Mouse (Mus musculus): ENCODE results near the gene Epb41l5.

Gene Epb41l5

DNA sequence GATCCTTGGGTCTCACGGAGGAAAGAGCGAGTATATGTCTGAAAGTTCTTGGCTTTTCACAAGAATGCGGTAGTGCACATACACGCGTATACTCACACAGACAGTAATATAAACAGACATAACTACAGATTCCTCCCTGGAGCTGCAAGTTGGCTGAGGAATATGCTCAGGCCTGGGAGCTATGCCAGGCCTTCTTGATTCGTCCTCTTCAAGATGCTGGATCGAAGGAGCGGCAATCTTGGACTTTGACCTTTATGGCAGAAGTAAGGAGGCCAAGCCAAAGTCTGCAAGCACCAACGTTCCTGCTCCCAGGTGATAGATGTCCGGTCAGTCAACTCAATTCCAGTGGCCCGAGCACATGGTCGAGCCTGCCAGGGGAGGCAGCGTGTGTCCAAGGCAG is 117.9 kb downstream of the Epb41l5 start:
- DNase-seq, result no peak

DNA sequence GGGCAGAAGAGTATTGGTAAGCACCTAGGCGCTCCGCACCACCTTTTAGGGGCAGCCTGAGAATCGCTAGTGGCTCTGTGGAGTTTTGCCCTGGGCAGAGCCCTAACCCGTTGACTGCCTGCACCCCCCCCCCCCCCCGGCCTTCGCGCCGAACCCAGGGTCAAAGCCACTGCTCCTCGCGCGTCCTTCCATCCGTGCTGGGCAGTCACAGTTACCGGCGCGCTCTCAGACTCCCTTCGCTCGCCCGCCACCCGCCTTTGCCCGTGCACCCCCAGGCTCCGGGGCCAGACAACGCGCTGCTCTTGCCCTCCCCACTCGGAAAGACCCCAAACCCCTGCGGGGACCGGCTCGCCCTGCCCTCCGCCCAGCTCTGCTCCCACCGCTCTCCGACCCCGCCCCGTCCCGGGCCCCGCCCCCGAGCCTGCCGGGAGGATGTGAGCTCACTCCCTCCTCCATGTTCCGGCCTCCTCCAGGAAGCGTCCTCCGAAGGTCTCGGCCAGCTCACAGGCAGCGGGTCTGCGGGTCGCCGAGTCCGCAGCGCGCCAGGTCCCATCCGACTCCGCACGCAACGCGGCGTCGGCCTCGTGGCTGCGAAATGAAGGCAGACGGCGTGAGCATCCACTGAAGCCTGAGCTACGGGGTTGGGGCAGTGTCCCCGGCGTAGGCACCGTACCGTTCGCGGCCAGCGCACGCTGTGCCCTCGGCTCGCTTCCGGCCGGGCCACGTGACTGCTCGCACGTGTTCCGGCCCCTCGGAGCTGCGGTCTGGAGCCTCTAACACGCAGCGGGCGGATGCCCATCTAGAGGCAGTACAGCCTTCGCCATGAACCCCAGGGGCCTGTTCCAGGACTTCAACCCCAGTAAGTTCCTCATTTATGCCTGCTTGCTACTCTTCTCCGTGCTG is 122.9 kb downstream of the Epb41l5 start, which contains the start of gene Tmem185b:
TSS of gene Tmem185b (plus strand) at position 472 of the 903 bp plus-strand sequence.
- DNase-seq, result peak; percentile 82 to 90

DNA sequence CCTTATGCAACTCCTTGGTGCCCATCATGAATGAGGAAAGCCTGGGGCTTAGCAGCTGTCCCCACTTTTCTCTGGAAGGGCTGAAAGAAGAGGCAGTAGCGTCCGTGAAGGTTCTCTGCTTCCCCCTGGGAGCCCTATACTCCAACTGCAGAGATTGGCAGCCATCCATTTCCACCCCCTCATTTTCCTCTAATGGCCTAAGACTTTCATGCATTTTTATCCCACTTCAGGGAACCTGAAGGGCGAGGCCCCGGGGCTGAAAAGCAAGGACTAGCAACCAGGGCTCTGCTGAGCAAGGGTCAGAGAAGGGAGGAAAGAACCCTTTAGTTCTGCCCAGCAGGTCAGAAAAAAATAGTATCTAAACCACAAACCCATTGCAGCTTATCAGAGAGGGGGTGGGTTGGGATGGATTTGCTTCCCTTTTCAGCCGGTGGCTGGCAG is 123.8 kb downstream of the Epb41l5 start:
- peak; percentile 21 to 28 for DNase-seq

DNA sequence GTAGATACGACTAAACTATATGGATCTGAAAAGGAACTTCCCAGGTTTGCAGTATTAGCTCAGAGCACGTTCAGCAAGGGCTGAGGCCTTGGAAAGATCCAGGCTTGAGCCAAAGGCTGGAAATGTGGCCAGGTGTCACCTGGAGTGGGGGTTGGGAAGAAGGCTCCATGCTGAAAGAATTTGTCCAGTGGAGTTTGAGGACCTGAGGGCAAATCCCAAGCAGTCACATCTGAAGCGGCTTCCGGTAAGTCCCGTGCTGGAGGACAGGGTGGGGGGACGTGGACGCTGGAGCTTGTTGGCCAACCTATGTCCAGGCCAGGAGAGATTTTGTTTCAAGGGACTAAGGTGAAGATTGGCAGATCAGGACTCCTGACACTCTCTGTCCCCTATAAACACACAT is 125.0 kb downstream of the Epb41l5 start:
- no peak for DNase-seq

DNA sequence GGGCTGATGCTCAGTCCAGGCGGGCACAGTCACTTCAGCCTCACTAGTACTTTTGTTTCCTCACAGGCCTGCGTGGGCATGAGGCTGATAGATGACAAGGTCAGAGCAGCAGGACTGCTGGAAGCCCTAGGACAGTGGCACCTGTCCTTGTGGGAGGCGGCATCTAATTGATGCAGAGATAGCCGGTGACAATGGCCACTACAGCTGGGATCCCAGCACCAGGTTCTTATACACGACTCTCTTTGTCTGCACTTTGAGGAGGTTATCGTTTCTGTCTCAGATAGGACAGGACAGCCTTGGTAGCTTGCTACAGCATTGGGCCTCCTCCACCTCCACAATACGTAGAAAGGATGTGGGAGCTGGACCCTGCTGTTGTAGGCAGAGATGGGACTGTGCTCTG is 125.4 kb downstream of the Epb41l5 start:
- DNase-seq, result no peak

DNA sequence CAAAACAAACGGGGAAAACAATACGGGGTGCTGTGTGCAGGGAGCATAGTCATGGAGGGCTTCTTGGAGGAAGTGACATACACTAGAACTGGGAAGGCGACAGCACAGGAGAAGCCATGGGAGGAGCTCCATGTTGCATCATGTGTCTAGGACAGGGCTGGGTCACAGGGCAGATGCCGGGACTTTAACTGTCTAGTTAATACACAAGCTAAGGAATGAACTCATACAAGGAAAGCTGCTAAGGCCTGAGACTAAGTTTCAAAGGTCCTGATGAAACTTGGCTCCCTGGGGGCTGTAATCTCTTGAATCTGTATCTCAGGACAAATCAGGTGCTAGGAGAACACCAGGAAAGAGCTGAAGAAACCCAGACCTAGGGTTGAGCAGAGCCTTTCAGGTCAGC is 126.1 kb downstream of the Epb41l5 start:
- DNase-seq, result no peak

DNA sequence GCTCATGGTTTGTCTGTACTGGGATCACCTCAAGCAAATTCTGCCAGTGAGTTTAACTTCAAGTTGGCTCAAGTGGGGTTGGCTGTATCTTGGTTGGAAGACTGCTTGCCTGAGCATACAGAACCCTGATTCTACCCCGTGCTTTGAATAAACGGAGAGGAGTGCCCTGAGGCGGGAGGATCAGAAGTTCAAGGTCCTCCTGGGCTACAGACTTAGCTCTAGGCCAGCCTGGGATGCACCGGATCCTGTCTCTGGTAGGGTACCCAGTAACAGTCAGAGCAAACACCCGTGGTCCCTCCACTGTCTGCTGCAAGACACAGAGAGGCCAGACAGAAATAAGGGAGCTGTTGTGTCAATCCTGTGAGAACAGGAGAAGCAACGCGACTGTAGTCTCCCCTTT is 127.1 kb downstream of the Epb41l5 start:
- no peak for DNase-seq

DNA sequence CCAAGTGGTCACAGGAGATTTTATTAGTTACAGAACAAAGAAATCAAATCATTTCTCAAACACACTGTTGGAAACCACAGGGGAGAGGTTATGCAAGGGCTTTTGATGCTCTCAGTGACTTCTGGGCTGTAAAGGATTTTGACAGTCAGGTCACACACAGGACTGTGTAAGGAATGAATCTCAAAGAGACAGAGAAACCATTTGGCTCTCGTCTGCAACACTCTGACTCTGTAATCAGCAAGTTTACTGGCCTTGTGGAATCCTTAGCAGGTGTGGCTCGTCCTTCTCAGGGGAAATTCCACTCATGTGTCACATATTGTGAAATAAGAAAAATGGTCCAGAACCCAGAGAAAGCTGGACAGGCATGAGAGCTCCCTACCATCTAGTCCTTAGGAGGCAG is 127.8 kb downstream of the Epb41l5 start:
- DNase-seq, result no peak

DNA sequence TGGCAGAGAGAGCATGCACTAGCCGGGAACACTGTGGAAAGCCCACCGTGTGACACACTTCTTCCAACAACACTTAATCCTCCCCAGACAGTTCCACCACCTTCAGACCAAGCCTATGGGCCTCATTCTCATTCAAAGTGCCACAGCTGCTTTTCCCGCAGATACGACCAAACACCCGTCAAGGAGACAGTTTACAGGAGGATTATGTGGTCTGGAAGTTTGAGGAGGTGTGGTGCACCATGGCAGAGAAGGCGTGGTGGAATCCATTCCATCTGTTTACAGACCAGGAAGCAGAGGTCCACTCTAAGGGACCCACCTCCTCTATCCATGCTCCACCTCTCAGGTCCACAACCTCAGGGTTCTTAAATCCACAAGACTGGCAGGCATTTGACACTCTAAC is 129.5 kb downstream of the Epb41l5 start:
- DNase-seq, result no peak

DNA sequence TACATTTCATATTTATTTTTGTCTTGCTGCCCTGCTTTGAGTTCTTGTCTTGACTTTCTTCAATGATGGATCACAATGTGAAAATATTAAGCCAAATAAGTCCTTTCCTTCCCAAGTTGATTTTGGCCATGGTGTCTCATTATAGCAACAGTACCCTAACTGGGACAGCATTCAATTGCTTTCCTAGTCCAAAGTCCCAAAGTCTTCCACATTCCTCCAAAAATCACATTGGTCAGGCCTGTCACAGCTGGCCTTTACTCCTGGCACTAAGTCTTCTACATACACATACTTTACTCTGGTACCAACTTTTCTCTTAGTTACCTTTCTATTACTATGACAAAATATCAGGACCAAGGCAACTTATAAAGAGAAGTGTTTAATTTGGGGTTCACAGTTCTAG is 130.0 kb downstream of the Epb41l5 start:
- DNase-seq, result no peak

DNA sequence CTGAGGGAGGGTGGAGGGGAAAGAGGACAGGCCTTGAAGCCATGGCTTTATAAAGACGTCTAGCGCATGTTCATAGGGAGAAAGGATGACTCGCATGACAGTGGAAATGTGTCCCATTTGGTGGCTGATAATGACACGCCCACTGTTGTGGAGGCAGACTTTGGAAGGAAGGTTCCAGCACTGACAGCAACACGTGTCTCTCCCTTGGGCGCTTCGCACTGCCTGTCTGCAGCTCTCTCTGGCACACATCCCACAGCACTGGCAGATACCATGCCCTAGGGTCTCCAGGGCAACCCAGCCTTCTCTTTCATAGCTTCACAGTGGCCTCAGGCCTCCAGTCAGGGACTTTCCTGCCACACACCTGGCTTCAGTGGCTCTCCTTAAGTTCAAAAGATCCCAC is 130.7 kb downstream of the Epb41l5 start:
- DNase-seq, result no peak

DNA sequence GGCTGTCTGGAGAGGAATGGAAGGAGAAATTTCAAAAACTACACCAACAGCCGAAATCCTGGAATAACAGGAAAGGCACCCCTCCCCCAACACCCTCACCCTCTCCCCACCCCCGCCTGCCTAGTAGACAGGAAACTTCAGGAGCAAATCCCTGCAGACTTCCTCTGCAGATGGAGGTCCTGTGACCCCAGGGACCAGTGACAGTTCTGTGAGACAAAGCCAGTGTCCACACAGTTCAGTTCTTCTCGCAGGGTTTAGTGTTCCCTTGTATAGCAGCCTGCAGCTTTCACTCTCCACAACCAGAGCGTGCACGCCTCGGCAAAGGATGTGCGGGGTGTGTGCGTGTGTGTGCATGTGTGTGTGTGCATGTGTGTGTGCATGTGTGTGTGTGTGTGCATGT is 137.9 kb downstream of the Epb41l5 start:
- DNase-seq, result no peak

DNA sequence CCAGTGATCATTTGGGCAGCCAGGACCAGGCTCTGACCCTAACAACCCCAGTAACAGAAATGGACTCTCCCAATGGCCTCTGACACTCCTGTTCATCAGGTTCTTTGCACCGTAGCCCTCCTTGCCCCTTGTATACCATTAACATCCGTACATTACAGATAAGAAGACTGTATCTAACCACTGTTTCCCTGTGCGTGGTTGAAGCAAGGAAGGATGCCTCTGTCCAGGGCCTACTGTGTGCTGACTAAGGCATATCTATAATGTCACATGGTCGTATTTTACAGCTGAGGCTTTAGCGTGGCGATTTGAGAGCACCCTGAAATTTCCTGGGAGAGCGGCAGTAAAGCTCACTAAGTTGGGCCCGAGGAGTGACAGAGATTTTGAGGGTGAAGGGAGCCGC is 138.4 kb downstream of the Epb41l5 start:
- no peak for DNase-seq

DNA sequence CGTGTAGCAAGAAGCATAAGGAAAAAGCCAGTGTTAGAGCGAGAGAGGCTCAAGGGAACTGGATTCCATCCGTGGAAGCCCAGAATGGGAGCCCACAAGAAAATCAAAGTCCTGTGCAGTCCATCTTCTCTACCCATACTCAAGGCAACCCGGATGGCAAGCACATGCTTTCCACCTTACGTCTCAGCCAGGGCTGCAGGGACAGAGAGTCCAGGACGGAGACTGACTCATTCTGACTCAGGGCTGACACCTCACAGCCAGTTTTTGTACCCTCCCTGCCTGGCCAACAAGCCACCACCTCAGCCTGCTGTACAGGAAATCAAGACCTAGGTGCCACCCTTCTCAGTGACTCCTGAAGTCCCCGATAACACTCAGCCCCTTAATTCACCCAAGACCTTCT is 139.3 kb downstream of the Epb41l5 start:
- no peak for DNase-seq

DNA sequence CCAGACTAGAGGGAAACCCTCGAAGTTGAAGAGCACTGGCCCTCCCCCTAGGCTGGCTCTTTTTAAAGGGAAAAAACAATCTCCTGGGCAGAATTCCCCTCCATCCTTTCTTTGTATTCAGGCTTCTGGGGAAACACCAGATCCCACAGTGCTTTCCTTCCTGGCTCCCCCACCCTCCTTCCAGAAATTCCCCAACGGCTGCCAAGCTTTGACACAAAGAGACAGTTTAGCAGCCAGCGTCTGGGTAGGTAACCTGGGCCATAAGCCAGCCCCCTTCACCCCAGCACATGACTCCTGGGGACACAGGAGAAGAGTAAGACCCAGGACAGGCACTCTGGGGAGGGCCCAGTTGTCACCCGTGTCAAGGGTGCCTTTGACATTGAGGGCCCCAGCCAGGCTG is 140.3 kb downstream of the Epb41l5 start:
- no peak for DNase-seq

DNA sequence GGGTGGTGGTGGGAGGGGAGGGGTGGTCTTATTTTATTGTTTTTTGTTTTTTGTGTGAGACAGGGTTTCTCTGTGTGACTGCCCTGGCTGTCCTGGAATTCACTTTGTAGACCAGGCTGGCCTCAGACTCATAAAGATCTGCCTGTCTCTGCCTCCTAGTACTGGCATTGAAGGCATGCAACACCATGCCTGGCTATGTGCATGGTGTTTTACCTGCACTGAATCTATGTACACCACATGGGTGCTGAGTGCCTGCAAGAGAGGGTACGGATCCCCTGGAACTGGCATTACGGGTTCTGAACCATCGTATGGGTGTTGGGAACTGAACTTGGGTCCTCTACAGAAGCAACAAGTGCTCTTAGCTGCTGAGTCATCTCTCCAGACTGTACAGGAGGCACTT is 142.8 kb downstream of the Epb41l5 start:
- no peak for DNase-seq

DNA sequence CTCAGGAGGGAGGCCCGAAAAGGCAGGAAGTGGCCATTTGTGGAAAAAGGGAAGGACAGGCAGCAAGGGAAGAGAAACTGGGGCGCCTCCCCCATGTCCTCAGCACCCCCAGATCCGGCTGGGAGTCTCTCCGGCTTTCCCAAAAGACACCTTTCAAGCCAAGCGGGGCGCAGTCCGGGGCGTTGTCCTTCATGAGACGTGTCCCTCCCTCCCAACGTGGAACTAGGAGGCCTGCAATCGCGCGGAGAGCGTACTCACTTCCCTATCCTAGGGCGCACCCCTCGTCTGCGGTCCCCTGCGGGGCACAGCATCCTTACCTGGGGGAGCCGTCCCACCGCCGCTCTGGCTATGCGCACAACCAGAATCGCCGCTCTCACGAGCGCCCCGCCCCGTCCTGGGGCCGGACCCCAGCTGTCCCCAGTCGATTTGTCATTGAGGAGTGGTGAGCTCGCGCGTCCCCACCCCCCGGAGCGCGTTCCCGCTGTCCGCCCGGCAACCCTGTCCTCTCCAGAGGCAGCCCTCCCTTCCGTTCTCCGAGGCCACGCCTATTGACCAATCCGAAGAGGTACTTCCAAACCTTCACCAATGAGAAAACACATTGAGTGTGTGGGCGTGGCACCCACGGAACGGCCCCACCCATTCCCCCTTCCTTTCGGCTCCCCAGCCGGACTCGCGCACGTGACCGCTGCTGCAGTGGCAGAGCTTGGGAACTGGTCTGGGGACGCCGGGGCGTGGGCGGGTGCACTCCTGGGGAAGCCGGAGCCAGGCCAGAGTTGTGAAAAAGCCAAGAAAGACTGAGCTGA is 144.3 kb downstream of the Epb41l5 start, which contains the start of gene Ralb:
TSS of gene Ralb (minus strand) at position 535 of the 803 bp plus-strand sequence.
- DNase-seq, result peak; percentile 92 to 93

DNA sequence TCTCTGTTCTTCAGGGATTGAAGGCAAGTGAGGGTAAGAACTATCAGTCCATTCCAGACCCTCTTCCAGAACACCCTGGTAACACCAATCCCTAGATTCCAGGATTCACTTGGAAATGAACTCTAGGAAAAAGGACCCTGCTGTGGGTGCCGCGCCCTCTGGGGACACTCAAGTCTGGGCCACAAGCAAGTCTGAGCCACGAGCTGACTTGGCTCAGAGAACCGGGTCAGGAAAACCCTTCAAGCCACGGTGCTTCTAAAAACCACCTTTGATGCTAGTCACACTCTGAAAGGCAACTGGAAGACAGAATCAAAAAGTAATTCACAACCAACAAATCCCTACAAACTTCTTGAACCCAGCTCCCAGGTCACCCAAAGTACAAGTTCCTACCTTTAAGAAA is 145.0 kb downstream of the Epb41l5 start:
- DNase-seq, result peak in 1 of 2 experiments; percentile 17

DNA sequence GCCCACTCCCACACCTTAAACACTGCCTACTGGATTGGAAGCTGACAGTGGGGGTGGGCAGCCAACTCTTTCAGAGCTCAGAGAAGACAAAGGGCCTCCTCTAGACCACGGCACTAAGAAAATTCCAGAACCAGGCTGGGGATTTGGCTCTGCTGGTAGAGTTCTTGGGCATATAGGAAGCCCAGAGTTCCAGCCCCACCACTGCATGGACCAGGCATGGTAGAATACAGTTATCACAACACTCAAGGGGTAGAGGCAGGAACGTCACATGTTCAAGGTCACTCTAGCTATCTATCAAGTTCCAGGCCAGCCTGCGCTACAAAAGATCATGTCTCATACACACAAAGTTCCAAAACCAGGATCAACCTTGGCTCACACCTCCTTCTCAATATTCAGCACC is 145.6 kb downstream of the Epb41l5 start:
- DNase-seq, result no peak

DNA sequence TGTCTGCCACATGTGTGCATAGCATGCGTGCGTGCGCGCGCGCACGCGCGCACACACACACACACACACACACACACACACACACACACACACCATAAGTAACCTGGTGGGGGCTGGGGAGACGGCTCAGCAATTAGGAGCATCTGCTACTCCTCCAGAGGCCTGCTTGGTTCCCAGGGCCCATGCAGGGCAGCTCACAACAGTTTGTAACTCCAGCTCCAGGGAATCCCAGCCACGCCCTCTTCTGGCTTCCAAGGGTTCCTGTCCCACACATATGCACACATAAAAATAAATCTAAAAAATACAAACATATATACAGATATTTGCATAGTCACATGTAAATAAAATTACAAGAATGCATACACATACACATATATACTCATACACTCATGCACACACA is 146.1 kb downstream of the Epb41l5 start:
- no peak for DNase-seq

DNA sequence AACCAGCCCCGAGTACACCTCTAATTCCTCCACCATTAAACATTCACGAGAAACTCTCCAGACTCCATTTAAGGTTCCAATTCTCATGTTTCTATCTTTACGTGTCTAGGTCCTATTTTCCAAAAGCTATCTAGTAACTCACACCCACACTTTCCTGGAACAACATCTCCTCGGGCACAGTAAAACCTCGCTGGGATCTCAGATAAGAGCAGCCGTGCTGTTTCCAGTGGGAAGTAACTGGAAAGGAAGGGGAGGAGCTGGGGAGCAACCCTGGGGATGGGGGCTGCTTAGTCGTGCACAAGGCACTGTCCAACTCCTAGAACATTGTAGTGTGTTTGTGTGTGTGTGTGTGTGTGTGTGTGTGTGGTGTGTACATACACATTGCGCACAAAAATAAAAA is 146.9 kb downstream of the Epb41l5 start:
- no peak for DNase-seq

DNA sequence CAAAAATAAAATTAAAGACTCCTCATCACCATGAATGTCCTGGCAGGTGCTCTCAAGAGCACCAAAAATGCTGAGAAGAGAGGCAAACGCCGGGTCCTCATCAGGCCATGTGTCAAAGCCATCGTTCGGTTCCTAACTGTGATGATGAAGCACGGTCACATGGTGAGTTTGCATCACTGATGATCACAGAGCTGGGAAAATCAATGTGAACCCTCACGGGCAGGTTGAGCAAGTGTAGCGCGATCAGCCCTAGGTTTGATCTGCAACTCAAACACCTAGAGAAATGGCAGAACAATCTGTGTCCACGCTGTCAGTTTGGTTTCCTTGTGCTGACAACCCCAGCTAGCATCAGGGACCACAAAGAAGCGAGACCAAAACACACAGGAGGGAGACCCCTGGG is 149.3 kb downstream of the Epb41l5 start:
- no peak for DNase-seq

DNA sequence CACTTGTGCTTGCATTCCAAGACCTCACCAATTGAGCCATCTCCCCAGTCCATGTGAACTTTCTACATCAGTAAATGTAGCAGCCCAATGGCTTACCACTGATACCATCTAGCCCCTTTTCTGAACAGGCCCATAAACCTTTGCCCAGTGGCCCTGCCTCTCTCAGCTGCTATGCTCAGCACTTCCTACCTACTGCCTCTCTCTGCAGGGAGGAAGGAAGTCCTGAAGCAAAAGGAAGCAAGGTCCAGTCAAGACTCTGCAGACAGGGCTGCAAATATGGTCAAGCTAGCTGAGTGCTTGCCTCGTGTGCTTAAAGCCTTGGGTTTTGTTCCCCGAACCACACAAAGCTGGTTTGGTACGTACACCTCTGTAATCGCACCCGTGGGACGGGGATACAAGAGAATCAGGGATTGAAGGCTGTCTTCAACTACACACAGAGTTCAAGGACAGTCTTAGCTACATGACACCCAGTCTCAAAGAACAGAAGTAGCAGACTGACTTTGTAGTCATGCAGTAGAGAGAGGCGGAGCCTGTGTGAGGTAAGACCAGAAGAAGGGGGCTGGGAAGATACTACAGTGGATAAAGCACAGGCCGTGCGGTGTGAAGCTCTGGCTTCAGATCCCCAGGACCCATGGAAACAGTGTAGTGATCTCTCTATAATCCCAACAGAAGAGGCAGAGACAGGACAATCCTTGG is 150.1 kb downstream of the Epb41l5 start:
- DNase-seq, result no peak

All from cerebellum, postnatal 36 days (tissue).